Mouse (Mus musculus) forebrain, embryonic 13.5 days (tissue): Measurements from ENCODE around the gene Sertad1. TPM values are rescaled to one million over a fixed set of nuclear protein-coding genes. Genes with fewer than 3 reads are reported as not detected.

Experiments used
- ATAC-seq: fragments of 200-750 bp; cut with Nextera tagmentation; 2 replicates; pipeline ENCODE4 v1.8.0; 2017
- H3K27ac ChIP-seq: fragments of 300-500 bp; sonication (generic); 2 replicates; pipeline ENCODE4 v1.5.1; 2015; ENCODE audit warnings: inconsistent platforms, mild to moderate bottlenecking, moderate library complexity
- H3K27me3 ChIP-seq: fragments of 300-500 bp; sonication (generic); 2 replicates; pipeline ENCODE4 v1.6.1; 2015; ENCODE audit warnings: mild to moderate bottlenecking, inconsistent platforms
- H3K36me3 ChIP-seq: fragments of 300-500 bp; sonication (generic); 2 replicates; pipeline ENCODE4 v1.6.1; 2015; ENCODE audit warnings: mild to moderate bottlenecking, inconsistent platforms; ENCODE audit not compliant: poor library complexity, severe bottlenecking
- H3K4me1 ChIP-seq: fragments of 300-500 bp; sonication (generic); 2 replicates; pipeline ENCODE4 v1.6.1; 2015; ENCODE audit warnings: inconsistent platforms
- H3K4me2 ChIP-seq: fragments of 300-500 bp; sonication (generic); 2 replicates; pipeline ENCODE4 v1.6.1; 2015; ENCODE audit warnings: inconsistent platforms, mild to moderate bottlenecking, moderate library complexity
- H3K4me3 ChIP-seq: fragments of 300-500 bp; sonication (generic); 2 replicates; pipeline ENCODE4 v1.5.1; 2015; ENCODE audit warnings: mild to moderate bottlenecking, inconsistent platforms
- H3K9ac ChIP-seq: fragments of 300-500 bp; sonication (generic); 2 replicates; pipeline ENCODE4 v1.6.1; 2015; ENCODE audit warnings: mild to moderate bottlenecking, inconsistent platforms
- H3K9me3 ChIP-seq: fragments of 300-500 bp; sonication (generic); replicated peaks from 2 replicates; pipeline ENCODE4 v1.6.1; 2016; ENCODE audit warnings: inconsistent platforms
- WGBS: fragments of 180-500 bp; shearing (Covaris S2); methylation state at CpG from one replicate; pipeline ENCODE4 v1.1.7; 2015; 5-methylcytosine and 5-hydroxymethylcytosine counted together
- polyA plus RNA-seq: library from polyadenylated mRNA; unstranded; fragments of >200 nt; fragmentation: Nextera tagmentation; extraction: Ambion mirVana; gene quantifications from 2 replicates; pipeline ENCODE4 v1.2.1, GENCODE M21; 2015

The Sertad1 gene
- polyA plus RNA-seq, 1 experiment from 2014 or later, result 8.7 TPM

DNA sequence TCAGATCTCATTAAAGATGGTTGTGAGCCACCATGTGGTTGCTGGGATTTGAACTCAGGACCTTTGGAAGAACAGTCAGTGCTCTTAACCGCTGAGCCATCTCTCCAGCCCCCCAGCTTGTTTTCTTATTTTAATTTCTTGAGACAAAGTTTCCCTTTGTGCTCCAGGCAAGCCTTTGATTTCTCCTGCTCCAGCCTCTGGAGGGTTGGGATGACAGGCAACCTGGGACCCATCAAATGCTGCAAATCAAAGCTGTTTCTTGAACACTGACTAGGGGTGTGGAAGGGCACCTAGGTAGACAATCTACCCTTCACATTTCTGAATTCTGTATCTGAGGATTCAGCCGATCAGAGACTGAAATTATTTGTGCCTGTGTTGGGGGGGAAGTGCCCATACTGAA is 24.1 kb downstream of the Sertad1 start:
- Histone ChIP-seq H3K9ac (no peak overlapping the region), H3K4me2 (no peak overlapping the region), H3K27me3 (no peaks in the 10 kb centered on the region; the same call in 1 of the 2 replicates), H3K36me3 (no peaks in the 10 kb centered on the region), H3K4me3 (no peak overlapping the region), H3K27ac (no peak overlapping the region), H3K4me1 (peaks cover 11% of the 10 kb centered on the region; the same call in 1 of the 2 replicates), H3K9me3 (no peaks in the 10 kb centered on the region)
- ATAC-seq, result no peak
- 80% methylated on average over 2 of the region's 2 CpGs for WGBS

DNA sequence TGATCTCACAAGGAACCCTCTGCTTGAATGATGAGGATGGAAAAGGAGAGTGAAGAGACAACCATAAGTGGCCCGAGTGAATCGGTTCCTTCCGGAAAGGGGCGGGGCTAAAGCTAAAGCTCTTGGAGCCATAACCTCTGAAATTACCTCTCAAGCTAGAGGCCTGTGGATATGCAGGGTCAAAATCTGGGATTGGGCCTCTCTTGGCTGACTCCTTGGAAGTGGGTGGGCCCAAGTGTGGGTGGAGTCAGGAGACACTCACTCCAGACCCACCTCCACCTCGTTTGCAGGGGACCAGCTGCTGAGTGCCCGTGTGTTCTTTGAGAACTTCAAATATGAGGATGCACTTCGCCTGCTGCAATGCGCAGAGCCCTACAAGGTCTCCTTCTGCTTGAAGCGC is 28.3 kb downstream of the Sertad1 start:
- no peak overlapping the region for H3K9ac ChIP-seq
- no peaks in the 10 kb centered on the region for H3K36me3 ChIP-seq
- no peak overlapping the region for H3K4me3 ChIP-seq
- ATAC-seq, result no peak
- no peak overlapping the region for H3K4me2 ChIP-seq
- WGBS, result 89% methylated on average over 9 of the region's 9 CpGs
- no peaks in the 10 kb centered on the region for H3K27me3 ChIP-seq
- no peaks in the 10 kb centered on the region for H3K9me3 ChIP-seq
- no peaks in the 10 kb centered on the region for H3K4me1 ChIP-seq
- no peak overlapping the region for H3K27ac ChIP-seq

- Histone ChIP-seq H3K4me1 (no peaks in the 10 kb centered on the region), H3K27me3 (no peaks in the 10 kb centered on the region), H3K9ac (no peak overlapping the region), H3K4me2 (no peak overlapping the region), H3K4me3 (no peak overlapping the region), H3K36me3 (no peaks in the 10 kb centered on the region), H3K9me3 (no peaks in the 10 kb centered on the region), H3K27ac (no peak overlapping the region)
- 91% methylated on average over 9 of the region's 9 CpGs for WGBS
- ATAC-seq, result no peak
These were observed 31.6 kb downstream of the Sertad1 start for GRCm38 (mm10) chr7:27518314-27518713.

- no peak overlapping the region for H3K9ac ChIP-seq
- no peaks in the 10 kb centered on the region for H3K36me3 ChIP-seq
- H3K4me3 ChIP-seq, result no peak overlapping the region
- no peak overlapping the region for H3K4me2 ChIP-seq
- H3K27me3 ChIP-seq, result no peaks in the 10 kb centered on the region
- ATAC-seq, result no peak
- no peaks in the 10 kb centered on the region for H3K9me3 ChIP-seq
- H3K27ac ChIP-seq, result no peak overlapping the region
- H3K4me1 ChIP-seq, result no peaks in the 10 kb centered on the region
These were observed 33.4 kb downstream of the Sertad1 start for GRCm38 (mm10) chr7:27520104-27520503.

GRCm38 (mm10) chr7:27520599-27520998 is 33.9 kb downstream of the Sertad1 start:
- Histone ChIP-seq H3K4me2 (no peak overlapping the region), H3K9ac (no peak overlapping the region), H3K4me3 (no peak overlapping the region), H3K9me3 (no peaks in the 10 kb centered on the region), H3K27me3 (no peaks in the 10 kb centered on the region), H3K36me3 (no peaks in the 10 kb centered on the region), H3K4me1 (no peaks in the 10 kb centered on the region), H3K27ac (no peak overlapping the region)
- ATAC-seq, result no peak
- WGBS, result 77% methylated on average over 1 of the region's 1 CpGs

DNA sequence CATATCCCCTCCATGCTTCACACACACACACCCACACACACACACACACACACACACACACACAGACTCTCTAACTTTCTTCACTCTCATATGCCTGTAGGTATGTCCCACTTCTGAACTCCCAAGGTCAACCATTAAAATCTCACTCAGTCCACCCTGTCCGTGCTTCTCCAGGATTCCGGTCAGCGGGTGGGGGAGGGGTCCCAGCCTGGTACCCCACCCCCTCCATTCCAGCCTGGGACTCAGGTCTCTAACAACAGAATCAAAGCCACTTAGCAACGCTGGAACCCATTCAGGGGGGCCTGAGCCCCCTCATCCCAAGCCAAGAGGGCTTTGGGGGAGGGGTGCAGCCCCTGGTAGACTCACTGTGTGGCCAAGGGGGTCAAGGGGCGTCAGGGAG is 36.3 kb downstream of the Sertad1 start, which contains the start of gene Hipk4:
TSS of gene Hipk4 (plus strand) at position 301 of the 400 bp plus-strand sequence.
- WGBS, result 47% methylated on average over 5 of the region's 5 CpGs

GRCm38 (mm10) chr7:27523805-27524204 is 37.1 kb downstream of the Sertad1 start:
- 92% methylated on average over 13 of the region's 13 CpGs for WGBS
- no peaks in the 10 kb centered on the region for H3K9me3 ChIP-seq

More for the DNA sequence above, 36.3 kb downstream of the Sertad1 start, which contains the start of gene Hipk4:
- Histone ChIP-seq H3K9me3 (no peaks in the 10 kb centered on the region), H3K27me3 (no peaks in the 10 kb centered on the region), H3K4me3 (no peak within 1 kb of the TSS), H3K4me2 (no peak within 1 kb of the TSS), H3K9ac (no peak within 1 kb of the TSS), H3K4me1 (no peaks in the 10 kb centered on the region), H3K27ac (no peak within 1 kb of the TSS), H3K36me3 (no peaks in the 10 kb centered on the region)
- ATAC-seq, result no peak

DNA sequence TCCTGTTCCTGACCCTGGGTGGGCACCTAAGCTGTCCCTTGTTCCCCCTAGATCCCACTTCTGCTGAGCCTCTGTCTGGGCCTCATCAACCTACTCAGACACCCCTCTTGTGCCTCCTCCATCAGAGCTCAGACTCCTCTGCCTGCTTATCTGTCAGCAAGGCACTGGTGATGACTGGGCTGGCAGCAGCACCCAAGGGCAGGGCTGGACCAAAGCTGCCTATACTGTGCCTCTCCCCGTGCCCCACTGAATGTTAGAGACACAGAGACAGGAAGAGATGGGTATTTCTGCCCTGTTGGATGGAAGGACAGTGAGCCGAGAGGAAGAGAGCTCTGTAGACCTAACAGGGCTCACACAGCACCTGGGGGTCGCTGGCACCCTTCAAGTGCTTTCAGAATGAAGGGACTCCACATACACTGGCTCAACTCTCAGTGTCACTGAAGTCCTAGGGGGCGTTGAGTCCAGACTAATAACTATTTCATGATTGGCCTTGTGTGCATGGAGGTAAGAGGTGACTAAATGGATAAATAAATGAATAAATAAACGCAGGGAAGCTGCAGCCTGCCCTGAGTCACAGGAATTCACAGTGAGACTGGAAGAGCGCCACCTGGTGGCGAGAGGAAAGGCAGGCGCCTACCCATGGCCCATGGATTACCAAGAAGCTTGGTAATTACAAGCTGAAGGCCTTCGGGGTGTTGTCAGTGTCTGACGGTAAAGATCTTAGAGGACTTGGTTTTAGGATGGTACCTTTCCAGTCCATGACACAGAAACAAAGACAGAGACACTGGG is 39.5 kb downstream of the Sertad1 start:
- Histone ChIP-seq H3K27ac (no peak overlapping the region), H3K4me1 (no peaks in the 10 kb centered on the region), H3K9ac (no peak overlapping the region), H3K4me2 (no peak overlapping the region), H3K9me3 (no peaks in the 10 kb centered on the region), H3K4me3 (no peak overlapping the region), H3K27me3 (no peaks in the 10 kb centered on the region), H3K36me3 (peaks cover 23% of the 10 kb centered on the region)
- WGBS, result 26% methylated on average over 10 of the region's 10 CpGs
- peak; percentile 82 for ATAC-seq

More at GRCm38 (mm10) chr7:27523805-27524204, 37.1 kb downstream of the Sertad1 start:
- no peak for ATAC-seq
- no peaks in the 10 kb centered on the region for H3K4me1 ChIP-seq
- H3K36me3 ChIP-seq, result no peaks in the 10 kb centered on the region
- no peak overlapping the region for H3K4me2 ChIP-seq
- no peak overlapping the region for H3K27ac ChIP-seq
- no peak overlapping the region for H3K4me3 ChIP-seq
- no peaks in the 10 kb centered on the region for H3K27me3 ChIP-seq
- H3K9ac ChIP-seq, result no peak overlapping the region

DNA sequence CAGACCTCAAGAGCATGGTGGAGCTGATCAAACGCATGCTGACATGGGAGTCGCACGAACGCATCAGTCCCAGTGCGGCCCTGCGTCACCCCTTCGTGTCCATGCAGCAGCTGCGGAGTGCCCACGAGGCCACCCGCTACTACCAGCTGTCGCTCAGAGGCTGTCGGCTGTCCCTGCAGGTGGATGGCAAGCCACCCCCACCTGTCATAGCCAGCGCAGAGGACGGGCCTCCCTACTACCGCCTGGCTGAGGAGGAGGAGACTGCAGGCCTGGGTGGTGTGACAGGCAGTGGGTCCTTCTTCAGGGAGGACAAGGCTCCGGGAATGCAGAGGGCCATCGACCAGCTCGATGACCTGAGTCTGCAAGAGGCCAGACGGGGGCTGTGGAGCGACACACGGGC is 42.4 kb downstream of the Sertad1 start:
- H3K4me3 ChIP-seq, result no peak overlapping the region
- H3K27me3 ChIP-seq, result no peaks in the 10 kb centered on the region
- no peak overlapping the region for H3K27ac ChIP-seq
- H3K4me1 ChIP-seq, result no peaks in the 10 kb centered on the region
- 83% methylated on average over 21 of the region's 21 CpGs for WGBS
- H3K4me2 ChIP-seq, result no peak overlapping the region
- H3K36me3 ChIP-seq, result peaks cover 49% of the 10 kb centered on the region
- no peak overlapping the region for H3K9ac ChIP-seq
- ATAC-seq, result no peak
- no peaks in the 10 kb centered on the region for H3K9me3 ChIP-seq

- no peak overlapping the region for H3K4me3 ChIP-seq
- no peaks in the 10 kb centered on the region for H3K27me3 ChIP-seq
- H3K9me3 ChIP-seq, result no peaks in the 10 kb centered on the region
- peaks cover 66% of the 10 kb centered on the region for H3K36me3 ChIP-seq
- H3K27ac ChIP-seq, result no peak overlapping the region
- H3K4me1 ChIP-seq, result no peaks in the 10 kb centered on the region
- H3K9ac ChIP-seq, result no peak overlapping the region
- WGBS, result 72% methylated on average over 3 of the region's 3 CpGs
- ATAC-seq, result 0 out of 2 replicates have a peak, but pooled peaks have one; percentile 31
- H3K4me2 ChIP-seq, result no peak overlapping the region
These were observed 44.2 kb downstream of the Sertad1 start for GRCm38 (mm10) chr7:27530937-27531336.

- H3K4me1 ChIP-seq, result no peaks in the 10 kb centered on the region
- no peak overlapping the region for H3K4me2 ChIP-seq
- no peak overlapping the region for H3K4me3 ChIP-seq
- H3K27me3 ChIP-seq, result no peaks in the 10 kb centered on the region
- no peak for ATAC-seq
- no peak overlapping the region for H3K9ac ChIP-seq
- no peak overlapping the region for H3K27ac ChIP-seq
- H3K9me3 ChIP-seq, result no peaks in the 10 kb centered on the region
- H3K36me3 ChIP-seq, result peaks cover 74% of the 10 kb centered on the region
- 94% methylated on average over 10 of the region's 10 CpGs for WGBS
These were observed 45.0 kb downstream of the Sertad1 start for GRCm38 (mm10) chr7:27531707-27532106.

DNA sequence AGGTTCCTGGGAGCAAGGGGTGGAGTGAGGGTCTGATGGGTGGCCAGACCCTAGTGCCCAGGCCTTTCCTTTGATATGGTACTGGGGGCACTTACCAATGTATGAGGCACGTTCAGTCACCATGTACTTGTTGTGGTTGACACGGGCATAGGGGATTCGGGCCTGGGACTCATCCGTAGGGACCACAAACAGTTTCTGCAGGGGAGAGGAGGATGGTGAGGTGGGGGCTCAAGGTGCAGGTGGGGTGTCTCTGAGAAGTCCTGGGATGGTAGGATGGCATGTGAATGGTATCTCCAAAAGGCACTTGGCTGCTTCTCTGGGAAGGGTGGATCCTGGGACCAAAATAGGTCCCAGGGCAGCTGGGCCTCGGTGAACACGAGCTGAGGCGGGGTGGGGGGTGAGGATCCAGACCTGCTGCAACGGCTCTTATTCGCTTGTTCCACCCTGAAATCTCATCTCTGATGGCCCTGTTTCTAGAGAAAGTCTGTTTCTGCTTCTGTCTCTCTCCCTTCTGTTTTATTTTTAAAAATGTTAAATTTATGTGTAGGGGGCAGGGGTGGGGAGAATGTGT is 45.9 kb downstream of the Sertad1 start:
- no peak overlapping the region for H3K9ac ChIP-seq
- no peak overlapping the region for H3K27ac ChIP-seq
- no peak overlapping the region for H3K4me3 ChIP-seq
- H3K36me3 ChIP-seq, result peaks cover 82% of the 10 kb centered on the region
- no peak for ATAC-seq
- no peak overlapping the region for H3K4me2 ChIP-seq
- H3K4me1 ChIP-seq, result no peaks in the 10 kb centered on the region
- whole genome bisulfite sequencing, result 88% methylated on average over 9 of the region's 9 CpGs
- no peaks in the 10 kb centered on the region for H3K27me3 ChIP-seq
- H3K9me3 ChIP-seq, result no peaks in the 10 kb centered on the region
